Mouse (Mus musculus): ENCODE measurements around the gene Ccn1. TPM values are rescaled to one million over a fixed set of nuclear protein-coding genes. Genes with fewer than 3 reads are reported as not detected.

Ccn1 gene
- total RNA-seq (2023), result not detected

GRCm38 (mm10) chr3:145649852-145650202, at the start of gene Ccn1:
Ccn1 (minus strand) TSS chr3:145649981.

Other genes with a start within 250 kb of the Ccn1 start
- gene Znhit6, start 73.8 kb downstream of the Ccn1 start, total RNA-seq (2023), result 21.6 TPM
- not detected for gene Ddah1, start 108.7 kb upstream of the Ccn1 start, total RNA-seq (2023)